In genomic region chr3:79518761-79519527, GRCm38 (mm10) we compare ENCODE assay signal across 9 mouse cellular contexts. TPM values are rescaled to one million over a fixed set of nuclear protein-coding genes. Genes with fewer than 3 reads are reported as not detected.
DNase-seq lines count a peak whose midpoint lies in the region; ATAC-seq and TF ChIP-seq lines count a peak whose summit lies in the region.
"Had no signal": no experiment of that assay in that cellular context is flagged by ENCODE, and none has a peak within 500 bp of the region (broad histone marks: within the 10 kb centered on the region; RNA-seq: fewer than 3 reads in every experiment).

No protein-coding gene starts in this region.

- H3K27me3 ChIP-seq in intestine, embryonic 16.5 days (replicated peaks; ENCODE audit: control insufficient read depth, insufficient read depth, low read length): no peaks in the 10 kb centered on the region
- H3K27me3 ChIP-seq in liver, postnatal 0 days (ENCODE audit: insufficient read depth, low read length): no peaks in the 10 kb centered on the region
- no peaks in the 10 kb centered on the region for H3K27me3 ChIP-seq in neural tube, embryonic 14.5 days (ENCODE audit: control insufficient read depth, insufficient read depth, low read length)
- H3K27me3 ChIP-seq in thymus, adult 2 months (ENCODE audit: control insufficient read depth, insufficient read depth, low read length): no peaks in the 10 kb centered on the region
- H3K27me3 ChIP-seq: limb, embryonic 15.5 days had no signal

- H3K9ac ChIP-seq in intestine, embryonic 16.5 days (ENCODE audit: low read depth, low read length): peak overlapping the region; percentile 25; the same call in 1 of the 2 replicates
- H3K9ac ChIP-seq in liver, postnatal 0 days (replicated peaks): no peak overlapping the region
- 0 out of 2 replicates have a peak overlapping the region, but pooled peaks have one; percentile 25 for H3K9ac ChIP-seq in neural tube, embryonic 14.5 days (replicated peaks; ENCODE audit: low read depth, low read length)
- H3K9ac ChIP-seq: limb, embryonic 15.5 days had no signal

- peak; percentile 44; the same call in 1 of the 2 replicates for TF ChIP-seq CTCF in liver, postnatal 0 days (IDR thresholded peaks at IDR 0.05; ENCODE audit: low read depth)
- TF ChIP-seq CTCF in thymus, adult 2 months (IDR thresholded peaks at IDR 0.05; ENCODE audit: borderline replicate concordance, control insufficient read depth, extremely low read depth, insufficient read depth, low read length, poor library complexity): no peak

- H3K4me2 ChIP-seq in intestine, embryonic 16.5 days (ENCODE audit: low read depth, low read length): no peak overlapping the region
- peak overlapping the region; percentile 9; the same call in 1 of the 2 replicates for H3K4me2 ChIP-seq in liver, postnatal 0 days (ENCODE audit: low read depth, low read length)
- H3K4me2 ChIP-seq in neural tube, embryonic 14.5 days (ENCODE audit: low read depth, low read length): no peak overlapping the region
- H3K4me2 ChIP-seq: limb, embryonic 15.5 days had no signal

- DNase-seq in adrenal gland, postnatal 36 days: peak; percentile 53 to 74
- DNase-seq in embryo, embryonic 10.5 days (ENCODE audit: low spot score): peak; percentile 69
- peak; percentile 69 to 73 for DNase-seq in heart, adult 18-20 months
- DNase-seq in liver, postnatal 0 days: peak; percentile 54
- DNase-seq in frontal cortex, postnatal 10 days (ENCODE audit: low spot score in 2 of 2): no peak
- no peak for DNase-seq in thymus, adult 2 months

- peak overlapping the region; percentile 36; the same call in 1 of the 2 replicates for H3K27ac ChIP-seq in intestine, embryonic 16.5 days (ENCODE audit: low read length)
- H3K27ac ChIP-seq in liver, postnatal 0 days (ENCODE audit: low read depth): no peak overlapping the region
- H3K27ac ChIP-seq in neural tube, embryonic 14.5 days (ENCODE audit: low read depth, low read length): 0 out of 2 replicates have a peak overlapping the region, but pooled peaks have one; percentile 12
- H3K27ac ChIP-seq in thymus, adult 2 months (ENCODE audit: control insufficient read depth, insufficient read depth, low read length): no peak overlapping the region
- H3K27ac ChIP-seq: limb, embryonic 15.5 days had no signal

- peaks cover 14% of the 10 kb centered on the region for H3K4me1 ChIP-seq in intestine, embryonic 16.5 days (ENCODE audit: control insufficient read depth, insufficient read depth, low read length)
- H3K4me1 ChIP-seq in liver, postnatal 0 days (ENCODE audit: insufficient read depth): peaks cover 30% of the 10 kb centered on the region
- H3K4me1 ChIP-seq in neural tube, embryonic 14.5 days (ENCODE audit: control insufficient read depth, insufficient read depth, low read length): peaks cover 8% of the 10 kb centered on the region; the same call in 1 of the 2 replicates
- H3K4me1 ChIP-seq in thymus, adult 2 months (replicated peaks; ENCODE audit: control insufficient read depth, insufficient read depth, low read length): no peaks in the 10 kb centered on the region

- no peaks in the 10 kb centered on the region for H3K36me3 ChIP-seq in intestine, embryonic 16.5 days (ENCODE audit: control insufficient read depth, insufficient read depth, low read length)
- H3K36me3 ChIP-seq in liver, postnatal 0 days (replicated peaks; ENCODE audit: insufficient read depth, low read length): peaks cover 5% of the 10 kb centered on the region; the same call in 1 of the 2 replicates
- H3K36me3 ChIP-seq in neural tube, embryonic 14.5 days (ENCODE audit: control insufficient read depth, insufficient read depth, low read length): no peaks in the 10 kb centered on the region
- H3K36me3 ChIP-seq in thymus, adult 2 months (ENCODE audit: control insufficient read depth, insufficient read depth, low read length): no peaks in the 10 kb centered on the region
- H3K36me3 ChIP-seq: limb, embryonic 15.5 days had no signal

- WGBS in intestine, embryonic 16.5 days: 24% methylated on average over 13 of the region's 13 CpGs
- 32% methylated on average over 13 of the region's 13 CpGs for WGBS in liver, postnatal 0 days (ENCODE audit: insufficient replicate concordance)
- WGBS in neural tube, embryonic 14.5 days: 52% methylated on average over 13 of the region's 13 CpGs
- 85% methylated on average over 13 of the region's 13 CpGs for WGBS in thymus, adult 2 months

- TF ChIP-seq POLR2A in thymus, adult 2 months (IDR thresholded peaks at IDR 0.05; ENCODE audit: control insufficient read depth, extremely low read depth, insufficient read depth, low read length, poor library complexity): no peak

- H3K4me3 ChIP-seq in intestine, embryonic 16.5 days (ENCODE audit: low read length): no peak overlapping the region
- H3K4me3 ChIP-seq in liver, postnatal 0 days (ENCODE audit: low read depth, low read length): no peak overlapping the region
- no peak overlapping the region for H3K4me3 ChIP-seq in neural tube, embryonic 14.5 days (ENCODE audit: low read depth, low read length)
- H3K4me3 ChIP-seq in thymus, adult 2 months (ENCODE audit: control insufficient read depth, insufficient read depth, low read length): no peak overlapping the region
- H3K4me3 ChIP-seq: limb, embryonic 15.5 days had no signal

- TF ChIP-seq EP300 in liver, postnatal 0 days (IDR thresholded peaks at IDR 0.05; ENCODE audit: low read depth): no peak

- H3K9me3 ChIP-seq in intestine, embryonic 16.5 days (ENCODE audit: control insufficient read depth, low read length): no peaks in the 10 kb centered on the region
- no peaks in the 10 kb centered on the region for H3K9me3 ChIP-seq in liver, postnatal 0 days (ENCODE audit: low read length)
- no peaks in the 10 kb centered on the region for H3K9me3 ChIP-seq in neural tube, embryonic 14.5 days (ENCODE audit: control insufficient read depth, low read length)
- H3K9me3 ChIP-seq: limb, embryonic 15.5 days had no signal

- ATAC-seq in intestine, embryonic 16.5 days: peak; percentile 70
- ATAC-seq in liver, postnatal 0 days: peak; percentile 81
- ATAC-seq in neural tube, embryonic 14.5 days (ENCODE audit: low read depth): peak; percentile 71; the same call in 1 of the 2 replicates

RNA-seq across cellular contexts. Expression of gene Fnip2, which starts 48.7 kb away (rescaled TPM):
- 1 to 10 TPM; 8.2 to 8.6 TPM for total RNA-seq in adrenal gland, postnatal 36 days (2021)
- total RNA-seq in heart, adult 18-20 months (2021): 10 to 100 TPM; 24.7 to 24.8 TPM
- polyA plus RNA-seq in intestine, embryonic 16.5 days (2015; fragmentation: Nextera tagmentation; extraction: Ambion mirVana): 2.4 and 2.8 TPM in 2 replicates
- 2.4 and 3.0 TPM in 2 replicates for polyA plus RNA-seq in liver, postnatal 0 days (2015; fragmentation: Nextera tagmentation; extraction: Ambion mirVana)
- 8.9 and 10.8 TPM in 2 replicates for polyA plus RNA-seq in neural tube, embryonic 14.5 days (2014; fragmentation: Nextera tagmentation; extraction: Ambion mirVana)
- polyA plus RNA-seq in thymus, adult 2 months (2012; rRNA removed): 2.3 and 2.7 TPM in 2 replicates

Comparison
In these comparisons a context has a peak if more than half of its experiments do, and no peak if none do; other contexts are left out.
1. DNase-seq: peak in adrenal gland, postnatal 36 days (2 of 2), embryo, embryonic 10.5 days (single experiment), heart, adult 18-20 months (2 of 2) and liver, postnatal 0 days (single experiment); none in frontal cortex, postnatal 10 days (0 of 2) and thymus, adult 2 months (single experiment).
2. H3K27ac ChIP-seq: peak in intestine, embryonic 16.5 days (single experiment) and neural tube, embryonic 14.5 days (single experiment); none in liver, postnatal 0 days (single experiment) and thymus, adult 2 months (single experiment).
3. Peak in every context shown above with its lines, with median percentiles within 50 percentile points of each other: ATAC-seq.